Mouse (Mus musculus): Measurements from ENCODE around the gene Hdhd5. TPM values are rescaled to one million over a fixed set of nuclear protein-coding genes. Genes with fewer than 3 reads are reported as not detected.

Gene Hdhd5
- total RNA-seq (2021), result 10 to 100 TPM; 34.4 to 34.9 TPM
- long read RNA-seq, experiment 1, transcript Hdhd5-201 (8 exons, 1,928 nt), result major isoform, 12 of 31 reads
- long read RNA-seq, experiment 1, partial matches to known transcripts, result 3 of 31 reads
- long read RNA-seq, experiment 1, other reads (novel, unspliced or antisense), result 16 of 31 reads
- long read RNA-seq, experiment 2, transcript Hdhd5-201 (8 exons, 1,928 nt), result major isoform, 17 of 37 reads
- long read RNA-seq, experiment 2, partial matches to known transcripts, result 2 of 37 reads
- long read RNA-seq, experiment 2, other reads (novel, unspliced or antisense), result 18 of 37 reads

- intact Hi-C loops (cut with DNase I), result no loop called here
- DNase-seq (ENCODE audit: low spot score in 2 of 2), result peak; percentile 92 to 94
Observed at GRCm38 (mm10) chr6:120531020-120531965, at the start of gene Hdhd5. Hdhd5 (minus strand) TSS chr6:120531319.

GRCm38 (mm10) chr6:120580713-120581015 is 49.5 kb upstream of the Hdhd5 start:
- DNase-seq (ENCODE audit: low spot score in 2 of 2), result no peak
- intact Hi-C loops (cut with DNase I), result no loop called here

GRCm38 (mm10) chr6:120579831-120580712 is 49.0 kb upstream of the Hdhd5 start:
- peak; percentile 55 to 82 for DNase-seq (ENCODE audit: low spot score in 2 of 2)
- intact Hi-C loops (cut with DNase I), result no loop called here

- no peak for DNase-seq (ENCODE audit: low spot score in 2 of 2)
- intact Hi-C loops (cut with DNase I), result no loop called here
Observed at GRCm38 (mm10) chr6:120579110-120579830, 48.2 kb upstream of the Hdhd5 start.

GRCm38 (mm10) chr6:120578471-120578870 is 47.4 kb upstream of the Hdhd5 start:
- intact Hi-C loops (cut with DNase I), result no loop called here
- DNase-seq (ENCODE audit: low spot score in 2 of 2), result no peak

GRCm38 (mm10) chr6:120572372-120572771 is 41.3 kb upstream of the Hdhd5 start:
- DNase-seq (ENCODE audit: low spot score in 2 of 2), result no peak

GRCm38 (mm10) chr6:120568257-120568656 is 37.1 kb upstream of the Hdhd5 start:
- no peak for DNase-seq (ENCODE audit: low spot score in 2 of 2)
- intact Hi-C loops (cut with DNase I), result no loop called here

More at GRCm38 (mm10) chr6:120572372-120572771, 41.3 kb upstream of the Hdhd5 start:
- intact Hi-C loops (cut with DNase I), result no loop called here

GRCm38 (mm10) chr6:120566911-120567909 is 36.1 kb upstream of the Hdhd5 start:
- DNase-seq (ENCODE audit: low spot score in 2 of 2), result peak in 1 of 2 experiments; percentile 25
- intact Hi-C loops (cut with DNase I), result no loop called here

- intact Hi-C loops (cut with DNase I), result no loop called here
- no peak for DNase-seq (ENCODE audit: low spot score in 2 of 2)
Observed at GRCm38 (mm10) chr6:120556641-120557040, 25.5 kb upstream of the Hdhd5 start.

- DNase-seq (ENCODE audit: low spot score in 2 of 2), result no peak
- intact Hi-C loops (cut with DNase I), result no loop called here
Observed at GRCm38 (mm10) chr6:120555983-120556567, 25.0 kb upstream of the Hdhd5 start.

- intact Hi-C loops (cut with DNase I), result no loop called here
- DNase-seq (ENCODE audit: low spot score in 2 of 2), result no peak
Observed at GRCm38 (mm10) chr6:120555152-120555551, 24.0 kb upstream of the Hdhd5 start.

- DNase-seq (ENCODE audit: low spot score in 2 of 2), result no peak
- intact Hi-C loops (cut with DNase I), result no loop called here
Observed at GRCm38 (mm10) chr6:120550173-120550572, 19.1 kb upstream of the Hdhd5 start.

GRCm38 (mm10) chr6:120548581-120548980 is 17.5 kb upstream of the Hdhd5 start:
- no peak for DNase-seq (ENCODE audit: low spot score in 2 of 2)
- intact Hi-C loops (cut with DNase I), result no loop called here

GRCm38 (mm10) chr6:120546973-120547372 is 15.9 kb upstream of the Hdhd5 start:
- peak; percentile 12 to 30 for DNase-seq (ENCODE audit: low spot score in 2 of 2)
- intact Hi-C loops (cut with DNase I), result no loop called here

GRCm38 (mm10) chr6:120546292-120546691 is 15.2 kb upstream of the Hdhd5 start:
- intact Hi-C loops (cut with DNase I), result no loop called here
- no peak for DNase-seq (ENCODE audit: low spot score in 2 of 2)

- intact Hi-C loops (cut with DNase I), result no loop called here
- DNase-seq (ENCODE audit: low spot score in 2 of 2), result no peak
Observed at GRCm38 (mm10) chr6:120542061-120542460, 10.9 kb upstream of the Hdhd5 start.

GRCm38 (mm10) chr6:120541386-120541785 is 10.3 kb upstream of the Hdhd5 start:
- intact Hi-C loops (cut with DNase I), result no loop called here

More at GRCm38 (mm10) chr6:120541386-120541785, 10.3 kb upstream of the Hdhd5 start:
- DNase-seq (ENCODE audit: low spot score in 2 of 2), result no peak

Data from left cerebral cortex, postnatal 14 days (tissue).